Mouse (Mus musculus) lung, adult 18-20 months (tissue): ENCODE data around the gene Osgin1.
A peak's percentile ranks its signal among the peaks of the same experiment; 100 is the strongest.

Experiments
- DNase-seq, 2 experiments: peaks; one replicate each; pipeline ENCODE4 v3.0.0; 2022; ENCODE audit warnings: mixed read lengths in 2 of 2

Gene Osgin1

DNA sequence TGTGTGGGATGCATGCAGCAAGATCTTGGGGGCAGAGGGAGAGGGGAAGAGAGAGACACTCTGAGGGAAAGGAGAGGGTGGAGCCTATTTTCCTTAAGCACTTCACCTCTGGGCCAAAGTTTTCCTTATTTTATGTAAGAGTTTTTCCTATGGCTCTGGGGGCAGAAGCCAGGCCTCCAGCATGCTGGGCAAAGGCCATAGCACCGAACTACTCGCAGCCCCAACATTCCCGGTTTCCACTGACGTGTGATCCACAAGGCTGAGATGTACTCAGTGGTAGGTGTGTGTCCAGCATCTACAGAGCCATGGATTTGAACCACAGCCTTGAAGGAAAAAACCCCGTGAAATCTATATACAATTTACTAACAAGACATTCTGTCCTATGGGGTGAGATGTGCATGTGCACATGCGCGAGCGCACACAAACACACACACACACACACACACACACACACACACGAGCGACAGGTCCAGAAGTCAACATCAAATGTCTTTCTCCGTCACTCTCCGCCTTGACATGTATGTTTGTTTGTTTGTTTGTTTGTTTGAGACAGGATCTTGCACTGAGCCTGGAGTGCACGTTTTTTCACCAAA, at the start of gene Osgin1:
TSS of gene Osgin1 (plus strand) at position 543 of the 593 bp plus-strand sequence.
- no peak for DNase-seq

DNA sequence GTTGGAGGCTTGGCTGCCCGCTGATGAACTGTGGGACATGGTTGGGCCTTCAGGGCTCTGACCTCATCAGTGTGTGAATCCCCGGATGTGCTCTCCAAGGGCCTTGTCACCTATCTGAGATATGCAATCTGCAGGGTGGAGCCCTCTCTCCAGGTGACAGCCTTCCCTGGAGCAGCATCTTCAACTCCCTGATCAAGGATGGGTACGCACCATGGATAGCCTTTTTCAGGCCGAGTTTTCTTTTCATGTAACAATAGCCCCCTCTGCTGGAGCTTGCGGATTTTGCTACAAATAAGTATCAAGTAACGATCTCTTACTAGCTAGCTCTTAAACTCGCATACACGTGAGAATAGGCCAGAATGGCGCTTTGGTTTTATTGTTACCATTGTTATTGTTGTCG, 49.4 kb upstream of the Osgin1 start:
- DNase-seq, result peak; percentile 31 to 68

DNA sequence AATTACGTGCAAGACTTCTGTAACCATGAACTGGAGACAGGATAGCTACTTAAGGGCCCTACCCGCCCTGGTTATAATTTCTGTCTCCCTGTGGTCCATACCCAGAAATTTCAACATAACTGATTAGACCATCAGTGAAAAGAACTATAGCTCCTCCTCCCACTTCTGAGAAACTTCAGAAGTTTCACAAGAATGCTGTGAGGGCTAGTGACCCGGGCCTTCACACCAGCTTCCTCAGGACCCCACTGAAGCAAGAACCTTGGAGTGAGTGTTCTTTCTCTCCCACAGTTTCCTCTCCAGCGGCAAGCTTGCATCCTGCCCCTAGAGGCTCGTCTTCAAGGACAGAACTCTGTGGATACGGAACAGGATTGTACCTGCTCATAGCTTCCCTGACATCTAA, 48.1 kb upstream of the Osgin1 start:
- DNase-seq, result no peak

DNA sequence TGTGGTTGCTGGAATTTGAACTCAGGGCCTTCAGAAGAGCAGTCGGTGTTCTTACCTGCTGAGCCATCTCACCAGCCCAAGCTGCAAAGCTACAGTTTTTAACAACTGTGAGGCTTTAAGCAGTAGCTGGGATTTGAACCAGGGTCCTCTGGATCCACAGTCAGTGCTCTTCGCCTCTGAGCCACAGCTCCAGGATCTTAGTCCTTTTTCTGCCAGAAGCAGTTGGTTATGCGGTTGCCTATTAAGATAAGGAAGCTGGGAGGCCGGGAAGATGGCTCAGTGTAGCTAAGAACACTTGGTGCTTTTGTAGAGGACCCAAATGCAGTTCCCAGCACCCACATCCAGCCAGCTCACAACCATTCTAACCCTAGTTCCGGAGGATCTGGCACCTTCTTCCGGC, 46.9 kb upstream of the Osgin1 start:
- no peak for DNase-seq

DNA sequence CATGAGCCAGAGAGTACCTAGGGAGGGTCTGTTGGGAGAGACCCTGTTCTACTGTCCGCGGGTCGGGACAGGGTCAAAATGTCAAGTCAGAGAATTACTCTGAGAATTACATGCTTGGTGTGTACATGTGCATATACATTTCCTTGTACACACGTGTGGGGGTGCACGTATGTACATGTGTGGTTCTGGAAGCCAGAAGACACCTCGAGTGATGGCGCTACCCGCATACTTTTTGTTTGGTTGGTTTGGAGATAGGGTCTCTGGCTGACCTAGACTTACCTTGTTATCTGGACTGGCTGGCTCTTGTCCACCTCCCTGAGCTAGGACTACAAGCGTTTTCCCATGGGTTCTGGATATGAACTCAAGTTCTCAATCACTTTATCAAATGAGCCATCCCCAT, 39.8 kb upstream of the Osgin1 start:
- no peak for DNase-seq

GRCm38 (mm10) chr8:119394524-119395026, 39.3 kb upstream of the Osgin1 start, which contains the start of gene Mlycd:
Gene Mlycd (plus strand): TSS chr8:119394878.
- peak; percentile 93 to 96 for DNase-seq

DNA sequence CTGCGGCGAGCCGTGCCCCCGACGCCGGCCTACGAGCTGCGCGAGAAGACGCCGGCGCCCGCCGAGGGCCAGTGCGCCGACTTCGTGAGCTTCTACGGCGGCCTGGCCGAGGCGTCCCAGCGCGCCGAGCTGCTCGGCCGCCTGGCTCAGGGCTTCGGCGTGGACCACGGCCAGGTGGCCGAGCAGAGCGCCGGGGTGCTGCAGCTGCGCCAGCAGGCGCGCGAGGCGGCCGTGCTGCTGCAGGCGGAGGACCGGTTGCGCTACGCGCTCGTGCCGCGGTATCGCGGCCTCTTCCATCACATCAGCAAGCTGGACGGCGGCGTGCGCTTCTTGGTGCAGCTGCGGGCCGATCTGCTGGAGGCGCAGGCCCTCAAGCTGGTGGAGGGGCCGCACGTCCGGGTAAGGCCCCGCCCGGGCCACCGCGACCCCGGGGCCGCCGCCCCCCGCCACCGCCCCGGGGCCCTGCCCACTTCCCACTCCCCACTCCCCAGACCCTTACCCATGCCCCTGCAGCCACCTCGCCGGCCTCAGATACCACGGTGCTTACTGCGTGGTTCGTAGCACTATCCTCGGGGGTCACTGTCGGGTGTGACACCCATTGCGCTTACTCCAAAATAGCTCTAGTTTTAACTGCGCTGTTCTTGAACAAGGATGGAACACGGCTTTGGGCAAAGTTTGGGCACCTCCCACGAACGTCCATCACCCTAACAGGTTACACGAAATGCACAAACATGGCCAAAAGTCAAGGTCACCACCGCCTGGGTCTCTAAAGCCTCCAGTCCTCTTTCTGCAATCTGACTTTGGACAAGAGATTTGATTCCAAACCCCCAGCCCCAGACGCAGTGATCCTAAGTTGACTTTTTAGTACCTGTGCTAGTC, 38.6 kb upstream of the Osgin1 start:
- no peak for DNase-seq

DNA sequence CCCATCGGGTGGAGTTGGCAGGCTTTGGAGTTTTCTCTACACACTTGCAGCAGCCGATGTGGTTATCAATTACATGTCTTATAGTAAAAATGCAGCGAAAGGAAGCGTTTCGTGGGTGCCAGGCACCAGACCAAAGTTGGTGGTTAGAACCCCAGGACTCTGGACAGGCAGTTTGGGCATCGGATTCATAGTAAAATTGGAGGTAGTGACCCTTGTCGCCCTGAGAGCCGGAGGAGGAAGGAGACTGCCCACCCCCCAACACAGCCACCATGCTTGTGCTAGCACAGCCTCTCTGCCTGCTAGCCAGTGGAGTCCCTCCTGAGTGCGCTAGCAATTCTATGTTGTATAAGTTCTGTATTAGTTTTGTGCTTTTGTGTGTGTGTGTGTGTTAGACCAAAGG, 35.4 kb upstream of the Osgin1 start:
- DNase-seq, result no peak

DNA sequence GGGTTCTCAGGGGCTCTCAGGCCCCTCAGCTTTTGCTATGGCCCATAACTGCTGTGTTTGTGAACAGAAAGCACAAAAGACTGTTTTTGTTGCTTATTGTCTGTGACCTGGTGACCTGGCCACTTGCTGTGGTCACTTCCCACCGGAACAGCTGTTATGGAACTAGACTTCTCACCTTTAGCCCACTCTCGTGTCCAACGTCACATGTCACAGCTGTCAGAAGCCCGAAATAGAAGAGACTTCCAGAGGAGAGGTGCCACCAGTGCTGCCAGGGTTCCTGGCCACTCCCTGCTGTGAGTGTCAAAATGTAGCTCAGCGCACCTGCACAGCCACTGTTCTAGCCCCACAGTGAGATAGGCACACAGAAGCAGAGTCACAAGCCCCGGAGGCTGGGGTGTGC, 34.7 kb upstream of the Osgin1 start:
- no peak for DNase-seq

GRCm38 (mm10) chr8:119400122-119400671, 33.7 kb upstream of the Osgin1 start:
- DNase-seq, result no peak

GRCm38 (mm10) chr8:119400904-119401303, 33.0 kb upstream of the Osgin1 start:
- DNase-seq, result no peak

DNA sequence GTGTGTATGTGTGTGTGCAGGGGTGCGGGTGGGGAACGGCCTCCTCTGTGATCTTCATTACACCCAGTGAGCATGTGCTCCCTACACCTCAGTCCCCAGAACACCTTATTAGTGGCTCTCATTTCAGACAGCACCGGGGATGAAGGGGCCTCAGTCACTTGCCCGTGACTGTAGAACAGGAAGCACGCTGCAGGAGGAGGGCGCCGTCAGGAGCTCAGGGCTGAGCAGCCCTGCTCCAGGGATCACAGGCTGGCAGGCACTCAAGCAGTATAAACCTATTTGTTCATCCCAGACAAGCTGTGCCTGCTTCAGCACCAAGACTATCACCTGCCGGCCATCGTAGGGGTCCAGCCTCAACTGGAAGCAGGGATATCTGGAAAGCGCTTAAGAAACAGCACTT, 30.0 kb upstream of the Osgin1 start:
- DNase-seq, result no peak

DNA sequence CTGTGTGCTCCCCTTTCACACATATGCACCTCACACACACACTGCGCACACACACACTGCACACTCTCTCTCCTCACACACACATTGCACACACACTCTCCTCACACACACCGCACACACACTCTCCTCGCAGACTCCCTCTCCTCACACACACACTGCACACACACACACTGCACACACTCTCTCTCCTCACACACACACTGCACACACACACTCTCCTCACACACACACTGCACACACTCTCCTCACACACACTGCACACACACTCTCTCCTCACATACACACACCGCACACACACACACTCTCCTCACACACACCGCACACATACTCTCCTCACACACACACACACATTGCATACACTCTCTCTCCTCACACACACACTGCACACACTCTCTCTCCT, 29.3 kb upstream of the Osgin1 start:
- DNase-seq, result no peak

DNA sequence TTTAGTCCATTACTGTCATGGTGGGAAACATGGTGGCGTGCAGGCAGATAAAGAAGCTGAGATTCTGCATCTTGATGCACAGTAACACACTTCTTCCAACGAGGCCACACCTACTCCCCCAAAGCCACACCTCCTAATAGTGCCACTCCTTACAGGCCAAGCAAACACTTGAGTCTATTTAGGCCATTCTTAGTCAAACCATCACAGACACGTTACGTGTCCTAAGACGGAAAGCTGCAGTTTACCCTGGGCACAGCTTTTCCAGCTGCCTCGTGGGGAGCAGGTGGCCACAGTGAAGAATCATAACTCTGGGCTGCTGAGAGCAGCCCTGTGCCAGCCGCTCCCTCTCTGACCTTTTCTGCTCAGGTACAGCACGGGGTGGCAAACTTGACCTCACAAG, 25.6 kb upstream of the Osgin1 start:
- peak; percentile 55 to 67 for DNase-seq

GRCm38 (mm10) chr8:119412037-119412734, 21.7 kb upstream of the Osgin1 start:
- no peak for DNase-seq

DNA sequence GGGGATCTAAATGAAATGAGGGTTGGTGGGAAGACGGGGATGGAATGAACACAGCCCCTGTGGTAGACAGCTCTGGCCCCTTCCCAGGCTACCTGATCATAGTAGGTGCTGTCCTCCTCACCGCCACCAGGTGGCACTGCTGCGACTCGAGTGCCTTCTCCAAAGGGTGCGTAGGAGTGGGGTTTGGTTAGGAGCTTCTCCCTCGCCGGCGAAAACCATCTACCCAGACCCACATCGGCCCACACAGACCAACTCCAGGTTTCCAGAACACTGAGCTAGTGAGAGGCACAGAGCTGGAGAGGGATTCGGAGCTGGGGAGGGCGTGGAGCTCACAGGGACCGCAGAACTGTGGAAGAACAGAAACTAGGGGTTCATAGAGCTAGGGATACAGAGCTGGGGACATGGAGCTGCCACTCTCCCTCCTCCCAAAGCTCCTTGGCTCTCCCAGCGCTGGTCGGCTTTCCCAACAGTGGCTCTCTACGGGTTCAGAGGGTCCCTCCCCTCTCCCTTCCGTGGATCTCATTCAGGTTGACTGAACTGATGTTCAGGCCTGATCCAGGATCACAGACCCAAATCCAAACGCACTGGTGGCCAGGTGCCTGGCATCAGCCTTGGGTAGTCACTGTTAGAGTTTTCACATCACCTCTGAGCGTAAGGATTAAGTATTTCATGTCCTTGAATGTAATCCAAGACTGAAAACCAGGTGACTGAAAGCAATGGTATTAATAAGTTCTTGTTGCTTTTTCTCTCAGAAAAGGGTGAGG, 21.0 kb upstream of the Osgin1 start:
- peak; percentile 68 to 69 for DNase-seq

DNA sequence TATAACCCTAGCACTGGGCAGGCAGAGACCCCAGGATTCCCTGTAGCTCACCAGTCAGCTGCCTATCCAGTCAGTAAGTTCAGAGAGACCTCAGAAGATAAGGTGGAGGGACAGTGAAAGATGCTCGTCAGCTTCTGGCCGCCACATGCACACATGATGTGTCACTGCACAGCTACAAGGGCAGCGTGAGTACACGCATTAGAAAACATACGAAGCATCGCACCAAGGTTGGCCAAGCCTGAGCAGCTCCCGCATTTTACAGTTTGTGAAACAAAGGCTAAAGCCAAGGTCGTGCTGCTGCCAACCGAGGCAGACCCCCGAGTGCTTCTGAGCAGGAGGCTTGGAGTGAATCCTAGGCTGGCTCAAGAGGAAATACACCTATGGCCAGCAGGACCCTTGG, 20.3 kb upstream of the Osgin1 start:
- DNase-seq, result no peak

GRCm38 (mm10) chr8:119420318-119420717, 13.6 kb upstream of the Osgin1 start:
- no peak for DNase-seq

DNA sequence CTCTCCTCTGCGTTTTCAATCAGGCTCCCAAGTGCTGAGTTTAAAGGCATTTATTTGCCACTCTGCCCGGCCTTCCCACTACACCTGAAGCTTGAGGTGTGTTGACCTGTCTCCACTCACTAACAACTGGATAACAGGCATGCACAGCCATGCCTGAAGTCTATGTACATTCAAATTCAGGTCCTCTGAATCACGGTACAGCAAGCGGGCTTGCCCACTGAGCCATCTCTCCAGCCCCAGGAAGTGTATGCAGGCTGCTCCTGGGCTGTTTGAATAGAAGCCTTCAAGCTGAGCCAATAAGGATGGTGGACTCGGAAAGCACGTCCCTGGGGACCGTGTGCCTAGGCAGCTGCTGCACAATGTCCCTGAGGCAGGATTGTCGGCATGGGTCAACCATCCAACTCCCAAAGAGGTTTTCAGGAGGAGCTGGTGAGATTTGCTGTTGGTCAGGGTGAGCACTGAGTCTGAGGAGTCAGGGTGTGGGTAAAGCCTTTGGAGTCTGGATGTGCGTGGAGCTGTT, 12.3 kb upstream of the Osgin1 start:
- DNase-seq, result no peak

GRCm38 (mm10) chr8:119422123-119422711, 11.7 kb upstream of the Osgin1 start:
- peak; percentile 44 to 53 for DNase-seq

- peak; percentile 72 to 75 for DNase-seq
These were observed 10.2 kb upstream of the Osgin1 start for GRCm38 (mm10) chr8:119423631-119424141.
